Comparison of ENCODE assay signal across 19 mouse cellular contexts in genomic region chr11:6020360-6020759, GRCm38 (mm10). TPM values are rescaled to one million over a fixed set of nuclear protein-coding genes. Genes with fewer than 3 reads are reported as not detected.
DNase-seq lines count a peak whose midpoint lies in the region; ATAC-seq lines count a peak whose summit lies in the region.
"Had no signal": no experiment of that assay in that cellular context is flagged by ENCODE, and none has a peak within 500 bp of the region (broad histone marks: within the 10 kb centered on the region; RNA-seq: fewer than 3 reads in every experiment).

No protein-coding gene starts in this region.

- peak; percentile 56 for DNase-seq in cerebellum, adult 11-12 months
- DNase-seq in cerebellum, adult 9-11 months: no peak
- DNase-seq in kidney, postnatal 10 days: no peak
- DNase-seq in thymus, postnatal 14 days: peak; percentile 9
- no peak for DNase-seq in thymus, postnatal 36 days
- DNase-seq in T-cell, adult 2 months (ENCODE audit: low spot score): no peak
- DNase-seq: embryo, embryonic 11 days; gastrocnemius, postnatal 10 days; heart, adult 2 months had no signal

- no peak for ATAC-seq in kidney, embryonic 14.5 days (ENCODE audit: low FRiP score, low TSS enrichment)
- ATAC-seq: forebrain, embryonic 14.5 days; intestine, embryonic 16.5 days; Patski had no signal

- H3K9ac ChIP-seq in kidney, embryonic 14.5 days (ENCODE audit: low read depth, low read length): no peak overlapping the region
- H3K9ac ChIP-seq: embryonic facial prominence, embryonic 15.5 days; heart, embryonic 12.5 days; hindbrain, embryonic 15.5 days had no signal

- no peak overlapping the region for H3K4me3 ChIP-seq in kidney, embryonic 14.5 days (ENCODE audit: low read length)
- H3K4me3 ChIP-seq: embryonic facial prominence, embryonic 15.5 days; erythroblast, embryonic 14.5 days; forebrain, embryonic 10.5 days; heart, adult 2 months; heart, embryonic 12.5 days; hindbrain, embryonic 10.5 days; hindbrain, embryonic 15.5 days had no signal

- H3K27ac ChIP-seq in kidney, embryonic 14.5 days (ENCODE audit: low read depth, low read length): peak overlapping the region; percentile 42; the same call in 1 of the 2 replicates
- H3K27ac ChIP-seq: embryonic facial prominence, embryonic 15.5 days; forebrain, embryonic 10.5 days; heart, adult 2 months; hindbrain, embryonic 15.5 days had no signal

- no peaks in the 10 kb centered on the region for H3K36me3 ChIP-seq in kidney, embryonic 14.5 days (ENCODE audit: control insufficient read depth, insufficient read depth, low read length)
- H3K36me3 ChIP-seq: embryonic facial prominence, embryonic 15.5 days; forebrain, embryonic 10.5 days; heart, embryonic 12.5 days; hindbrain, embryonic 10.5 days; hindbrain, embryonic 15.5 days had no signal

- no peaks in the 10 kb centered on the region for H3K9me3 ChIP-seq in kidney, embryonic 14.5 days (ENCODE audit: control insufficient read depth, low read length)
- H3K9me3 ChIP-seq: embryonic facial prominence, embryonic 15.5 days; forebrain, embryonic 10.5 days; heart, embryonic 12.5 days; hindbrain, embryonic 10.5 days; hindbrain, embryonic 15.5 days had no signal

- no peak overlapping the region for H3K4me2 ChIP-seq in kidney, embryonic 14.5 days (replicated peaks; ENCODE audit: low read depth, low read length)
- H3K4me2 ChIP-seq: embryonic facial prominence, embryonic 15.5 days; heart, embryonic 12.5 days; hindbrain, embryonic 15.5 days had no signal

- WGBS in kidney, embryonic 14.5 days: 72% methylated on average over 5 of the region's 5 CpGs

- H3K27me3 ChIP-seq in kidney, embryonic 14.5 days (ENCODE audit: control insufficient read depth, insufficient read depth, low read length): no peaks in the 10 kb centered on the region
- H3K27me3 ChIP-seq: embryonic facial prominence, embryonic 15.5 days; hindbrain, embryonic 15.5 days; Patski had no signal

- peaks cover 14% of the 10 kb centered on the region; the same call in 1 of the 2 replicates for H3K4me1 ChIP-seq in kidney, embryonic 14.5 days (ENCODE audit: control insufficient read depth, insufficient read depth, low read length)
- H3K4me1 ChIP-seq: forebrain, embryonic 10.5 days; heart, embryonic 12.5 days had no signal

RNA-seq across cellular contexts. Expression of gene Camk2b, which starts 45.8 kb away (rescaled TPM):
- polyA plus RNA-seq in kidney, embryonic 14.5 days (2014; fragmentation: Nextera tagmentation; extraction: Ambion mirVana): 4.2 and 4.4 TPM in 2 replicates
- polyA plus RNA-seq: erythroblast, embryonic 14.5 days had no signal

Comparison
In these comparisons a context has a peak if more than half of its experiments do, and no peak if none do; other contexts are left out.
1. DNase-seq: peak in cerebellum, adult 11-12 months (single experiment) and thymus, postnatal 14 days (single experiment); none in cerebellum, adult 9-11 months (single experiment), kidney, postnatal 10 days (single experiment), thymus, postnatal 36 days (0 of 2) and T-cell, adult 2 months (single experiment).